Mouse (Mus musculus): Measurements from ENCODE around the gene Gm45521. TPM values are rescaled to one million over a fixed set of nuclear protein-coding genes. Genes with fewer than 3 reads are reported as not detected.
A peak's percentile ranks its signal among the peaks of the same experiment; 100 is the strongest.

Gene Gm45521
- total and polyA plus RNA-seq, 2 experiments from 2014 or later: 0.23 TPM; not detected in 1

DNA sequence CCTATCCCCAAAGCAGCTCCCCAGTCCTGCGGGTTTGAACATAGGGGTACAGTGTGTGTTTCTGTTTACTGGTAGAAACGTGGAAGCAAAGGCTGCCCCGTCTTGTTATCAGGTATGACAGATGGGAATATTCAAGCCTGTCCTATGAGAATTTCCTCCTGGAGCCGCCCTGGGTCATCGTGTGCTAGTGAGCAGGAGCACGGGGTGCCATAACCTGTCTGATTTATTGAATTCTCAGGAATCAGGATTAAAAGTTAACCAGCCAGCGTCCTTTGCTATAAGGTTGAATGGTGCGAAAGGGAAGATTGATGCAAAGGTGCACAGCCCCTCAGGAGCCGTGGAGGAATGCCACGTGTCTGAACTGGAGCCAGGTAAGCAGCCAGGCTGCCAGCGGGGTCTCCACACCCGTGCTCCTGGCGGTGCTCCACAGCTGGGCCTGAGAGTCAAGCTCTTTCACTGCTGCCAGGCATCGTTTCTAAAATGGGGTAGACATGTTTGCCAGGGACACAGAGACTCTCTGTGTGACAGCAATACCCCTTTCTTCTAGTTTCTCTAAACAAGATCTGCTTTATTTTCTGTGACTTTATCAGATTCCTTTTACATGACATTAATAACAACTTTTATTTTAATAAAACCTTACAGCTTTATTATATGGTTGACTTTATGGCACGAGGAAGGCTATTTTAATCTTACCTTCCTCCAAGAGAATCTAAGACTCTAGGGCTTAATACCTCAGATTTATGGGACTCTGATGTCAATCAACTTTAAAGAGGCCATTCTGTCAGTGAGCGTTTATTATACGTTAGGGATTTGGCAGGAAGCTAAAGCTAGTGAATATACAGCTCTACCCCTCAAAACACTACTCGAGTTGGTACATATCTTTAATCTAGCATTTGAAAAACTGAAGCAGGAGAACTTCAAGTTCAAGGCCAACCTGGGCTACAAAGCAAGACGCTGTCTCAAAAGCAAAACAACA lies 18.0 kb upstream of the Gm45521 start:
- H3K27me3 ChIP-seq (ENCODE audit: insufficient read depth, low read length): no peaks in the 10 kb centered on the region
- no peak overlapping the region; the same call in 1 of the 2 replicates for H3K27ac ChIP-seq
- ATAC-seq (no peak), DNase-seq (ENCODE audit: low spot score) (peak; percentile 36)
- WGBS: 72% methylated on average over 19 of the region's 19 CpGs
- H3K4me1 ChIP-seq (ENCODE audit: insufficient read depth, low read length): peaks cover 5% of the 10 kb centered on the region; the same call in 1 of the 2 replicates
- peaks cover 28% of the 10 kb centered on the region for H3K36me3 ChIP-seq (ENCODE audit: insufficient read depth, low read length)
- H3K4me3 ChIP-seq (ENCODE audit: low read length): no peak overlapping the region
- no peak overlapping the region for H3K4me2 ChIP-seq (ENCODE audit: low read depth, low read length)
- TF ChIP-seq CTCF (IDR thresholded peaks at IDR 0.05; ENCODE audit: low read depth): no peak
- H3K9me3 ChIP-seq (ENCODE audit: low read length): no peaks in the 10 kb centered on the region
- H3K9ac ChIP-seq (replicated peaks; ENCODE audit: low read length): no peak overlapping the region

DNA sequence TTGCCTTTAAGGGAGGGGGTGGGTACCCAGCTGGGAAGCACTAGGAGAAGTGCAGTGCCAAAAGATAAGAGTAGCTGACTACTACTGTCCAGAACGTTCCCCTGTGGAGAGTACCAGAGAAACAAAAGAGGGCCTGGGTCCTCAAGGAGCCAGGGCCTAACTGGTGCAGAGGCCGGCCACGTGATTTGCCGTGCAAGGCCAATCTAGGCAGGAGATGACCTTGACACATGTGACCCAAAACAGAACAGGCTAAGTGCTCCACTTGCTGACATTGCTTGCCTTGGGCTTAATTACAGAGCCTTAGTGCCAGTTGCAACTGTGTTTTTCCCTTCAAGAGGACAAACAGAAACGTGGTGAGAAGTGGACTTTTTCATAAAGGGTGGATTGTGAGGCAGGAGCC lies 15.7 kb upstream of the Gm45521 start:
- no peak overlapping the region for H3K4me3 ChIP-seq (ENCODE audit: low read length)
- WGBS: 76% methylated on average over 5 of the region's 5 CpGs

DNA sequence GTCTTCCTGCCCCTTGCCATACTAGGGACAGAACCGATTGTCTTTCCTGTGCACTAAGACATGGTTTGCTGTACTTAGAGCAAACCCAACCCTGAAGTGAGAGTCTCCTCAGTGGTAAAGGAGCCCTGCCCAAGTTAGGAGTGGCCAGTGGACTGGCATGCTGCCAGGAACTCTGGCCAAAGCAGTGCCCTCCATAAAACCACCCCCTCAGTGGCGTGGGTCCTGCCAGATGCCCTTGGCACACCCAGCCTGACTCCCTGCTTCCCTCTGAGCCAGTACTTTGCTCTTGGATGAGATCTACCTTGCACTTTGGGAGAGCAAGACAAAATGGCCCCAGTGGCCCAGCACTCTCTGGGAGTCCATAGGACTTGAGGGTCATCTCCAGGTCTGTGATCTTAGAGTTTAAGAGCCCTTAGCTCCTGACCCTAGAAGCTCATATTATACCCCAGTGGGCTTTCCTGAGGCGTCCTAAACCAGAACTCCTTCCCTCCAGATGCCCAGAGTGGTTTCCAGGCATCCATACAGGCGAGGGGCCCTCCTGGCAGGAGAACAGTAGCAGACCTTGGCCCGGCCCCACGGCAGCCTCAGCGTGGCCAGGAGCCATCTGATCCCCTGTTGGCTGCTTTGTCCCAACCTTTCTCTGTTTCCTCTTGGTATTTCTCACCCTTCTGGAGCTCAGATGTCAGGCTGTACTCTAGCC lies 13.8 kb upstream of the Gm45521 start:
- Histone ChIP-seq H3K27ac (peak overlapping the region; percentile 17; the same call in 1 of the 2 replicates), H3K9me3 (ENCODE audit: low read length) (no peaks in the 10 kb centered on the region), H3K36me3 (ENCODE audit: insufficient read depth, low read length) (peaks cover 30% of the 10 kb centered on the region), H3K4me1 (ENCODE audit: insufficient read depth, low read length) (peaks cover 5% of the 10 kb centered on the region; the same call in 1 of the 2 replicates), H3K4me3 (ENCODE audit: low read length) (no peak overlapping the region), H3K4me2 (ENCODE audit: low read depth, low read length) (no peak overlapping the region), H3K27me3 (ENCODE audit: insufficient read depth, low read length) (no peaks in the 10 kb centered on the region), H3K9ac (replicated peaks; ENCODE audit: low read length) (no peak overlapping the region)
- 47% methylated on average over 7 of the region's 7 CpGs for WGBS
- ATAC-seq: peak; percentile 71
- no peak for TF ChIP-seq CTCF (IDR thresholded peaks at IDR 0.05; ENCODE audit: low read depth)
- peak; percentile 62 for DNase-seq (ENCODE audit: low spot score)

More for the DNA sequence above, 15.7 kb upstream of the Gm45521 start:
- Histone ChIP-seq H3K27me3 (ENCODE audit: insufficient read depth, low read length) (no peaks in the 10 kb centered on the region), H3K27ac (no peak overlapping the region), H3K36me3 (ENCODE audit: insufficient read depth, low read length) (peaks cover 30% of the 10 kb centered on the region), H3K4me2 (ENCODE audit: low read depth, low read length) (no peak overlapping the region), H3K9ac (replicated peaks; ENCODE audit: low read length) (no peak overlapping the region), H3K9me3 (ENCODE audit: low read length) (no peaks in the 10 kb centered on the region), H3K4me1 (ENCODE audit: insufficient read depth, low read length) (peaks cover 5% of the 10 kb centered on the region; the same call in 1 of the 2 replicates)
- no peak for TF ChIP-seq CTCF (IDR thresholded peaks at IDR 0.05; ENCODE audit: low read depth)
- no peak for DNase-seq (ENCODE audit: low spot score)
- ATAC-seq: no peak

DNA sequence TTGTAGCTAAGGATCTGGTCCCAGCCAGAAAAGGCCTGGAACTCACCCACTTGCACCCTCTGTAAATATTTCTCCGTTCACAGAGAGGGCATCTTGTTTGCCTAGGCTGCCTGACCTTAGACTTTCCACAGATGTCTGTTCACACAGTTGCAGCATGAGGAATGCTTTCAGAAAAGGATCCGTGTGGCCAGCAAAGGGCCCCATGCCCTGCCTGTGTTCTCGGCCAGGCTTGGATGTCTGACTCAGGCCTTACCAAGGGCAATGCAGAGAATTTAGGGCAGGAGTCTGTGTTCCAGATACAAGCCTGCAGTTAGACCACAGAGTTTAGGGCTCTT lies 13.3 kb upstream of the Gm45521 start:
- DNase-seq (ENCODE audit: low spot score) (no peak), ATAC-seq (no peak)
- no peak overlapping the region for H3K9ac ChIP-seq (replicated peaks; ENCODE audit: low read length)
- 45% methylated on average over 3 of the region's 3 CpGs for WGBS
- no peaks in the 10 kb centered on the region for H3K27me3 ChIP-seq (ENCODE audit: insufficient read depth, low read length)
- H3K9me3 ChIP-seq (ENCODE audit: low read length): no peaks in the 10 kb centered on the region
- no peak overlapping the region for H3K4me3 ChIP-seq (ENCODE audit: low read length)
- H3K36me3 ChIP-seq (ENCODE audit: insufficient read depth, low read length): peaks cover 30% of the 10 kb centered on the region
- H3K27ac ChIP-seq: peak overlapping the region; percentile 17; the same call in 1 of the 2 replicates
- no peak for TF ChIP-seq CTCF (IDR thresholded peaks at IDR 0.05; ENCODE audit: low read depth)
- H3K4me1 ChIP-seq (ENCODE audit: insufficient read depth, low read length): peaks cover 5% of the 10 kb centered on the region; the same call in 1 of the 2 replicates
- H3K4me2 ChIP-seq (ENCODE audit: low read depth, low read length): no peak overlapping the region

GRCm38 (mm10) chr14:7944349-7945039 lies 12.6 kb upstream of the Gm45521 start:
- H3K9me3 ChIP-seq (ENCODE audit: low read length): no peaks in the 10 kb centered on the region
- H3K9ac ChIP-seq (replicated peaks; ENCODE audit: low read length): no peak overlapping the region
- H3K4me1 ChIP-seq (ENCODE audit: insufficient read depth, low read length): peaks cover 5% of the 10 kb centered on the region; the same call in 1 of the 2 replicates
- 64% methylated on average over 8 of the region's 8 CpGs for whole genome bisulfite sequencing
- H3K4me2 ChIP-seq (ENCODE audit: low read depth, low read length): no peak overlapping the region
- no peak overlapping the region for H3K4me3 ChIP-seq (ENCODE audit: low read length)
- no peaks in the 10 kb centered on the region for H3K27me3 ChIP-seq (ENCODE audit: insufficient read depth, low read length)
- peak; percentile 36; the same call in 1 of the 2 replicates for TF ChIP-seq CTCF (IDR thresholded peaks at IDR 0.05; ENCODE audit: low read depth)
- H3K36me3 ChIP-seq (ENCODE audit: insufficient read depth, low read length): peaks cover 30% of the 10 kb centered on the region; the same call in 1 of the 2 replicates
- DNase-seq (ENCODE audit: low spot score): no peak
- ATAC-seq: no peak
- H3K27ac ChIP-seq: 0 out of 2 replicates have a peak overlapping the region, but pooled peaks have one; percentile 17

- peaks cover 34% of the 10 kb centered on the region; the same call in 1 of the 2 replicates for H3K36me3 ChIP-seq (ENCODE audit: insufficient read depth, low read length)
- H3K27me3 ChIP-seq (ENCODE audit: insufficient read depth, low read length): no peaks in the 10 kb centered on the region
- ATAC-seq (no peak), DNase-seq (ENCODE audit: low spot score) (no peak)
- H3K4me1 ChIP-seq (ENCODE audit: insufficient read depth, low read length): peaks cover 5% of the 10 kb centered on the region; the same call in 1 of the 2 replicates
- H3K4me3 ChIP-seq (ENCODE audit: low read length): no peak overlapping the region
- H3K4me2 ChIP-seq (ENCODE audit: low read depth, low read length): no peak overlapping the region
- H3K9ac ChIP-seq (replicated peaks; ENCODE audit: low read length): no peak overlapping the region
- no peak overlapping the region for H3K27ac ChIP-seq
- no peak for TF ChIP-seq CTCF (IDR thresholded peaks at IDR 0.05; ENCODE audit: low read depth)
- WGBS: 73% methylated on average over 5 of the region's 5 CpGs
- no peaks in the 10 kb centered on the region for H3K9me3 ChIP-seq (ENCODE audit: low read length)
Measured at GRCm38 (mm10) chr14:7945261-7945660, 11.8 kb upstream of the Gm45521 start.

Measured in hindbrain, postnatal 0 days (tissue).